Mouse (Mus musculus) large intestine, adult 2 months (tissue): ENCODE results near the gene Nisch. TPM values are rescaled to one million over a fixed set of nuclear protein-coding genes. Genes with fewer than 3 reads are reported as not detected.
A peak's percentile ranks its signal among the peaks of the same experiment; 100 is the strongest.

ENCODE experiments used
- DNase-seq: peaks from one replicate; pipeline ENCODE4 v3.0.0-alpha.2; 2012; ENCODE audit warnings: low read depth, low spot score
- WGBS: fragments of 180-500 bp; shearing (Covaris S2); methylation state at CpG from one replicate; pipeline ENCODE4 v1.1.7; 2018; 5-methylcytosine and 5-hydroxymethylcytosine counted together
- polyA plus RNA-seq: library from polyadenylated mRNA; depleted of rRNA; stranded (reverse); fragments of >200 nt; gene quantifications from 2 replicates; pipeline ENCODE4 v1.2.3, GENCODE M21; 2012

The Nisch gene
- polyA plus RNA-seq, 1 experiment, result 119 TPM

- 54% methylated on average over 4 of the region's 4 CpGs for WGBS
- DNase-seq, result no peak
Measured at GRCm38 (mm10) chr14:31226978-31227377, 10.2 kb upstream of the Nisch start.

DNA sequence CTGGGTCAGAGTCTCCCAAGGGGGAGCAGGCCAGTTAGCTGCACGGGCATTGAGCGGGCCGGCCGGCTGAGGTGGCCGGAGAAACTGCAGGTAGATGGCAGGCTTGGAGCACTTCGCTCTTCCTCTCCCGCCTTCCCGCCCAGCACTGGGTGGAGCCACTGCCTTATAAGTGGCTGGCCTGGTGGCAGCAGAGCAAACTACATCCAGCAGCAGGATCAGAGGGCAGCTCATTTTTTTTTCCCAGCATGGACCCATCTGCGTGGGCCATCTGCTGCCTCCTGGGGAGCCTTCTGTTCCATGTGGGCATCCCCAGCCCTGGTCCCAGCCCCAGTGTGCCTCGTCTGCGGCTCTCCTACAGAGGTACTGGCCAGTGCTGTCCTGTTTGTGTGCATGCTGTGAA lies 920 bp upstream of the Nisch start, which contains the start of gene Sema3g:
Sema3g (plus strand) TSS at position 195 of the 400 bp plus-strand sequence.
- DNase-seq, result no peak
- 10% methylated on average over 11 of the region's 11 CpGs for WGBS

DNA sequence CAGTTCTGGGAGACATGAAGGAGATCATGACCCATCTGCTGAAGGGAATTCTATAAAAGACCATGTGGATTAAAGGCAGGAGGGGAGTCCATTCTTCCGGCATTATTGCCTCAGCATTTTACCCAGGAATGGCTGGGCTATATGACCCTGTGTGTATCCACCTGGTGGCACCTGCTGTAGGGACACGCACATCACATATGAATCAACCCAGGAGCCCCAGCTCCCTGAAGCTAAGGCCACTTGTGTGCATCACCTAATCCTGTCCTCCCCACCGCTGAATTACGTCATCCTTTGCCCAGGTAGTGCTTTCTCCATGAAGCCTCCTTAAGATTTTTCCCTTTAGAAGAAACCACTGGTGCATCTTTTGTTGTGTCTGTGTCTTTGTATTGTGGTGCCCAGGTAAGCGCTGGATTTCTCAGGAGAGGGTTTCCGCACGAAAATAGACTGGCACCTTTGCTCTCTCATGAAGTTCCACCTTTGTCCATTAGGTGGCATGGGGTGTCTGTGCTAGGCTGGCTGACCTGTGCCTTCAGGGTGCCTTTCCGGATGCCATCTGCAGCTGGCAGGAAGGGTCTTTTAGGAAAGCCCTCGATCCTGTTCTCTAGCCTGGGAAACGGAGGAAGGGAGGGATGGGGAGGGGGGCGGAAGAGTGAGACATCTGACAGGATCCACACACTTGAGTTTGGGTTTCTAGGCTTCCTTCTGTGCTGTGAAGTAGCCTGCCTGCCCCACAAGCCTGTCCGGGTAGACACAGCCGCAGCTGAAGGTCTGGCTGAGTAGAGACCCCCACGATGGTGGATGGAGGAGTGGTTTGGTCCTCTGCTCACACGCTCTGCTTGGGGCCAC lies 1.4 kb downstream of the Nisch start:
- DNase-seq, result no peak

GRCm38 (mm10) chr14:31214684-31215083 lies 2.1 kb downstream of the Nisch start:
- 82% methylated on average over 3 of the region's 3 CpGs for WGBS
- no peak for DNase-seq

More for the DNA sequence above, 1.4 kb downstream of the Nisch start:
- 33% methylated on average over 15 of the region's 15 CpGs for WGBS

- 70% methylated on average over 8 of the region's 8 CpGs for WGBS
Measured at GRCm38 (mm10) chr14:31213868-31214267, 2.9 kb downstream of the Nisch start.

DNA sequence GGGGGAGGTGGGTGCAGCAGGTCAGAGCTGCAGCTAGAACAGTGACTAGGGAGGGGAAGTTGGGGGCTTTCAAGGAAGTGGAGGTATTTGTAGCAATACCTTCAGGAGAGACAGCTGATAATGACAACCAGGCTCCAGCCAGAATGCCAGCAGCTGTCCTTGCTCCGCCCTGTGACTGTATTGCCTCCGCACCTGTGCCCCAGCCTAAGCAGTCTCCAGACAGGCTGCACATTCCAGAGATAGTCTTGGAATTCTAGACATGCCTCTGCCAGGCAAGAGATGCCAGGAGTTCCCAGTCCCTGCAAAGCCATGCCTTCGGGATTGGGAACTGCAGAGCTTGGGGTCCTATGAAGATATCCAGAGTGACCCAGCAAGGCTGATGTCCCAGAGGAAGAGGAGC lies 4.2 kb downstream of the Nisch start:
- WGBS, result 57% methylated on average over 3 of the region's 3 CpGs
- no peak for DNase-seq

More at GRCm38 (mm10) chr14:31213868-31214267, 2.9 kb downstream of the Nisch start:
- DNase-seq, result no peak

DNA sequence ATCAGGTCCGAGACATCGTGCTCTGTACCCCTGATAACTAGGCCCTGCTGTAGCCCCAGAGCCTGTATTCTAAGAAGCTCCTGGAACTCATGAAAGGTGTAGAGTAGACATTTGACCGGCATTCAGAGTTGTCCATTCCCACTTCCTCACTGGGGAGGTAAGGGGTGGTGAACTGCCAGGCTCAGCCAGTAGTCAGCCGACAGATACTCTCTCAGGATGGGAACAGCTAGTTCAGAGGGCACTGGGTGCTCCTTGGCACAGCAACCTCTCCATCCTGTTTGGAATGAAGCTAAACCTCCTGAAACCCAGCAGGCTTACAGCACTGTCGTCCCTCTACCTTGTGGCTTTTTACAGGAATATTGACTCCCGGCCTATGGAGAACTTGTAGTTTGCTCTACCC lies 4.9 kb downstream of the Nisch start:
- DNase-seq, result no peak
- WGBS, result 92% methylated on average over 6 of the region's 6 CpGs

DNA sequence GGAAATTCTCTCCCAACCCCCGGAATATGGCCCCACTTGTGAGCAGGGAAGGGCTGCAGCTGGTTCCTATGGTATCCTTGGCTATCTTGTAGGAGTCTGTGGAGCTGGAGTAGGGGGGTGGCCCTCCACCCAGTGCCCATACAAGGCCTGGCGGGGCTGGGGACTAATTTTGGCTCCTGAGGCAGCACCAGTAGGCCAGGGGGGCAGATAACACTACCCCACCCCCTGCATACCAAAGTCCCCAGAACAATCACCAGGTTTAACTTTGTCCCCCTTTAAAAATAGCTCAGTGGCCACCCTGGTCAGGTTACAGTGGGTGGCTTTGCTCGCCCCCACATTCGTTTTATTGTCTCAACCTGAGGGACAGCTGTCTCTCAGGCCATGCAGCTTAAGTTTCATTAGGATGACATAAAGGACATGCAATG lies 7.6 kb downstream of the Nisch start:
- DNase-seq, result no peak
- 89% methylated on average over 4 of the region's 4 CpGs for WGBS

GRCm38 (mm10) chr14:31208084-31208483 lies 8.7 kb downstream of the Nisch start, which contains the start of gene Tnnc1:
Gene Tnnc1 (plus strand): TSS chr14:31208312.
- DNase-seq, result no peak
- 83% methylated on average over 2 of the region's 2 CpGs for WGBS

- no peak for DNase-seq
- 64% methylated on average over 13 of the region's 13 CpGs for WGBS
Measured at GRCm38 (mm10) chr14:31207070-31207830, 9.5 kb downstream of the Nisch start.

- peak; percentile 75 for DNase-seq
- under 1% methylated on average over 46 of the region's 48 CpGs for WGBS
Measured at GRCm38 (mm10) chr14:31206472-31206981, 10.2 kb downstream of the Nisch start.

DNA sequence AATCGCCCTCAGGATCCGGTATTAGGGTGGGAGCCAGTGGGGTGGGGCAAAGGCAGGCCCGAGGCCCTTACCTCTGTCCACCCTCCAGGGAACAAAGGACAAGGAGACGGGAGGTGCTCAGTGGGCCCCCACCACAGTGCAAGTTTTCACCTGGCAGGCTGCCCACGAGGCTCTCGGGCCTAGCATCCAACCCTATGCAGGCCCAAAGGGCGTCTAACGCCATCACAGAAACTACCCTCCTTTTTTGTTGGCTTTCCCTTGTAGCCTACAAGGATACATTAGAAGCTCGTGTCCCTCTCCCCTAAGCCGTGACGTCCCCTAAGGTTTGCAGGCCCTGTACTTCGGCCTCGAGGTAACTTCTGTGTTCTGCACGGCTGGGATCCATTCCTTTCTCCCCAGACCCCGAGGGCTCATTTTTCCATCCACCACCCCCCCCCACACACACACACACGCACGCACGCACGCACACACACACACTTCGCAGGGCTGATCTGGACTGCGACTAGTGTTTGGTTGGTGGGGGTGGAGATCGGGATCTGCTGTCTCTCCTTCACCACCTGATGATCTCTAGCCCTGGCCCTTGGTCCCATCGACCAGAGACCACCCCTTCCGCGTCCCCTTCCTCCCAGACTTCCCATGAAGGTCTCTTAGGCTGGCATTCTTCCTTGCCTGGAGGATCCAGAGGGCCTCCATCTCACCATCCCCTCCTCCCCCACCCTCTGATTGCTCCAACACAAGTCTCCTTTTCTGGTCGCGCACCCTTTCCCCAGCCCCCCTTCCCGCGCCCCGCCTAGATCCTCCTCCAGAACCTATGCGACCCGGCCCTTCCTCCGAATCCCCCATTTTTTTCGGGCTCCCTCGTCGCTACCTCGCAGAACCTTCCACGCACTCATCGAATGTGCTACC lies 10.9 kb downstream of the Nisch start:
- WGBS, result under 1% methylated on average over 38 of the region's 39 CpGs

DNA sequence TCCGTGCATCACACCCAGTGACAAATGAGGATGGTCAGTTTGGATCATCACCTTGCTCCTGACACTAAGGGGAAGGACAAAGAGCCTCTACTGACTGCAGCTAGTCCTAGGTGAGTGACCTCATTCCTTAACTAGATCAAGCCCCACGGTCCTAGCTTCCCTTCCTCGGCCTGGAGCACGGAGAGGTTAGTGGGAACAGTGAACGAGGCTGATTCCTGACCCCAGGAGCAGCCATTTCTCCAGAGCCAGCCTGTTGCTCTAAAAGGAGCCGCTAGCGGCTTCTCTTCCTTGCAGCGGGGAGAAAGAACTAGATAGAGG lies 11.5 kb downstream of the Nisch start:
- WGBS, result 8% methylated on average over 8 of the region's 8 CpGs
- no peak for DNase-seq

More for the DNA sequence above, 10.9 kb downstream of the Nisch start:
- DNase-seq, result no peak

- DNase-seq, result no peak
- 37% methylated on average over 4 of the region's 4 CpGs for WGBS
Measured at GRCm38 (mm10) chr14:31204844-31205243, 11.9 kb downstream of the Nisch start.

- DNase-seq, result no peak
- 53% methylated on average over 3 of the region's 3 CpGs for WGBS
Measured at GRCm38 (mm10) chr14:31200038-31200437, 16.7 kb downstream of the Nisch start.

GRCm38 (mm10) chr14:31199599-31199998 lies 17.1 kb downstream of the Nisch start:
- 84% methylated on average over 7 of the region's 7 CpGs for WGBS
- no peak for DNase-seq

- 60% methylated on average over 16 of the region's 16 CpGs for WGBS
Measured at GRCm38 (mm10) chr14:31197547-31198516, 18.9 kb downstream of the Nisch start.

DNA sequence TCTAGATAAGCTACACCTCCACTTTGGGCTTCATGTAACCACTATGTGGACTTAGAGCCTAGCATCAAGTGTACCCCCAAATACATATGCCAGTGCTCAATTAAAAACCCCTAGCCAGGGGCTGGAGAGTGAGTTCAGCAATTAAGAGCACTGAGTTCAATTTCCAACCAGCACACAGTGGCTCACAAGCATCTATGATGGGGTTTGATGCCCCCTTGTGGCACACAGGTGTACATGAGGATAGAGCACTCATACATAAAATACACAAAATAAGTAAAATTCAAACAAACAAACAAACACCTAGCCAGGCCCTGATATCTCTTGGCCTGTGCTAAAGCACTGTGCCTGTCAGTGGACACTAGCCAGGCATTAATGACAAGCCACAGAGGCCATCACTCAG lies 20.8 kb downstream of the Nisch start:
- no peak for DNase-seq

More at GRCm38 (mm10) chr14:31197547-31198516, 18.9 kb downstream of the Nisch start:
- DNase-seq, result no peak
